Mouse (Mus musculus) spleen, embryonic (tissue): ENCODE results near the gene Fbxo21.

ENCODE experiments used
- CTCF ChIA-PET: fragments of 350-600 bp; sonication (Branson Sonifier 250); formaldehyde crosslinking; loops from one replicate; lab custom pipeline; 2022; lab: Charles Lee

Fbxo21 gene

GRCm38 (mm10) chr5:118017527-118017926 is 41.0 kb downstream of the Fbxo21 start:
- CTCF ChIA-PET = no interaction called here

- CTCF ChIA-PET = no interaction called here
These were observed 43.4 kb downstream of the Fbxo21 start for GRCm38 (mm10) chr5:118019905-118020304.

- CTCF ChIA-PET = no interaction called here
These were observed 46.5 kb downstream of the Fbxo21 start for GRCm38 (mm10) chr5:118023053-118023452.

GRCm38 (mm10) chr5:118025880-118026279 is 49.4 kb downstream of the Fbxo21 start:
- CTCF ChIA-PET = no interaction called here

GRCm38 (mm10) chr5:118026343-118026742 is 49.8 kb downstream of the Fbxo21 start:
- CTCF ChIA-PET = no interaction called here

- CTCF ChIA-PET = no interaction called here
These were observed 50.7 kb downstream of the Fbxo21 start for GRCm38 (mm10) chr5:118027101-118027697.

GRCm38 (mm10) chr5:118027698-118028190 is 51.2 kb downstream of the Fbxo21 start, which contains the start of gene Tesc:
TSS of gene Tesc (plus strand) at chr5:118027743.
- CTCF ChIA-PET = no interaction called here

- CTCF ChIA-PET = no interaction called here
These were observed 51.9 kb downstream of the Fbxo21 start for GRCm38 (mm10) chr5:118028191-118029034.

- CTCF ChIA-PET = no interaction called here
These were observed 52.5 kb downstream of the Fbxo21 start for GRCm38 (mm10) chr5:118029035-118029408.

GRCm38 (mm10) chr5:118029420-118029819 is 52.9 kb downstream of the Fbxo21 start:
- CTCF ChIA-PET = no interaction called here

GRCm38 (mm10) chr5:118030022-118030675 is 53.6 kb downstream of the Fbxo21 start:
- CTCF ChIA-PET = no interaction called here

GRCm38 (mm10) chr5:118031059-118031458 is 54.5 kb downstream of the Fbxo21 start:
- CTCF ChIA-PET = no interaction called here

- CTCF ChIA-PET = no interaction called here
These were observed 55.0 kb downstream of the Fbxo21 start for GRCm38 (mm10) chr5:118031508-118031907.

- CTCF ChIA-PET = no interaction called here
These were observed 56.8 kb downstream of the Fbxo21 start for GRCm38 (mm10) chr5:118033328-118033727.

- CTCF ChIA-PET = no interaction called here
These were observed 57.2 kb downstream of the Fbxo21 start for GRCm38 (mm10) chr5:118033740-118034139.

- CTCF ChIA-PET = no interaction called here
These were observed 58.1 kb downstream of the Fbxo21 start for GRCm38 (mm10) chr5:118034632-118035031.

GRCm38 (mm10) chr5:118035786-118036185 is 59.3 kb downstream of the Fbxo21 start:
- CTCF ChIA-PET = no interaction called here

- CTCF ChIA-PET = no interaction called here
These were observed 60.6 kb downstream of the Fbxo21 start for GRCm38 (mm10) chr5:118036888-118037797.

- CTCF ChIA-PET = no interaction called here
These were observed 61.4 kb downstream of the Fbxo21 start for GRCm38 (mm10) chr5:118037798-118038484.

GRCm38 (mm10) chr5:118039241-118039668 is 62.7 kb downstream of the Fbxo21 start:
- CTCF ChIA-PET = no interaction called here

GRCm38 (mm10) chr5:118042599-118042998 is 66.1 kb downstream of the Fbxo21 start:
- CTCF ChIA-PET = no interaction called here
